Mouse (Mus musculus) right cerebral cortex, postnatal 4 days (tissue): Measurements from ENCODE around the gene Nsd1.

Experiments
- DNase-seq: peaks from one replicate; pipeline ENCODE4 v3.0.0-alpha.2; 2022

The Nsd1 gene

GRCm38 (mm10) chr13:55330567-55331400, 121.2 kb downstream of the Nsd1 start:
- DNase-seq, result no peak

- no peak for DNase-seq
These were observed 122.7 kb downstream of the Nsd1 start for GRCm38 (mm10) chr13:55332331-55332730.

- DNase-seq, result no peak
These were observed 126.1 kb downstream of the Nsd1 start for GRCm38 (mm10) chr13:55335701-55336100.

GRCm38 (mm10) chr13:55337341-55337975, 127.9 kb downstream of the Nsd1 start:
- DNase-seq, result no peak

GRCm38 (mm10) chr13:55338131-55339054, 128.8 kb downstream of the Nsd1 start:
- DNase-seq, result no peak

GRCm38 (mm10) chr13:55339259-55339658, 129.7 kb downstream of the Nsd1 start:
- no peak for DNase-seq

GRCm38 (mm10) chr13:55342469-55342868, 132.9 kb downstream of the Nsd1 start:
- no peak for DNase-seq

GRCm38 (mm10) chr13:55344286-55344685, 134.7 kb downstream of the Nsd1 start:
- DNase-seq, result no peak

- DNase-seq, result no peak
These were observed 137.2 kb downstream of the Nsd1 start for GRCm38 (mm10) chr13:55346745-55347144.

- no peak for DNase-seq
These were observed 151.6 kb downstream of the Nsd1 start for GRCm38 (mm10) chr13:55361145-55361544.

- peak; percentile 14 for DNase-seq
These were observed 152.4 kb downstream of the Nsd1 start for GRCm38 (mm10) chr13:55361974-55362452.

- peak; percentile 88 for DNase-seq
These were observed 153.0 kb downstream of the Nsd1 start, which contains the start of gene Lman2 for GRCm38 (mm10) chr13:55362453-55363060. Gene Lman2, minus strand, starts transcription at chr13:55362783.
